Mouse (Mus musculus): Measurements from ENCODE around the gene Pqlc2. TPM values are rescaled to one million over a fixed set of nuclear protein-coding genes. Genes with fewer than 3 reads are reported as not detected.

The Pqlc2 gene
- 14.1 and 14.4 TPM in 2 replicates for polyA plus RNA-seq (2015; fragmentation: Nextera tagmentation; extraction: Ambion mirVana)

- Histone ChIP-seq H3K27me3 (ENCODE audit: control insufficient read depth, insufficient read depth, low read depth, low read length) (no peaks in the 10 kb centered on the region), H3K36me3 (ENCODE audit: control insufficient read depth, insufficient read depth) (no peaks in the 10 kb centered on the region), H3K9ac (ENCODE audit: low read depth, low read length) (peak within 1 kb of the TSS; percentile 93), H3K9me3 (replicated peaks; ENCODE audit: control insufficient read depth, low read length) (no peaks in the 10 kb centered on the region), H3K4me2 (ENCODE audit: low read depth, low read length) (peak within 1 kb of the TSS; percentile 98), H3K4me3 (ENCODE audit: low read depth, low read length) (peak within 1 kb of the TSS; percentile 90), H3K4me1 (ENCODE audit: control insufficient read depth, low read depth, low read length) (peaks cover 24% of the 10 kb centered on the region), H3K27ac (ENCODE audit: low read length) (peak within 1 kb of the TSS; percentile 68)
- ATAC-seq (ENCODE audit: low read depth): peak; percentile 85
- under 1% methylated on average over 63 of the region's 63 CpGs for WGBS (ENCODE audit: insufficient replicate concordance)
Measured at GRCm38 (mm10) chr4:139310171-139310898, at the start of gene Pqlc2, which contains the start of gene Akr7a5. Pqlc2 (minus strand) TSS chr4:139310708. Akr7a5 (plus strand) TSS chr4:139310744.

GRCm38 (mm10) chr4:139357211-139357610 is 46.7 kb upstream of the Pqlc2 start:
- no peak overlapping the region for H3K9ac ChIP-seq (ENCODE audit: low read depth, low read length)
- no peaks in the 10 kb centered on the region for H3K9me3 ChIP-seq (replicated peaks; ENCODE audit: control insufficient read depth, low read length)
- H3K4me2 ChIP-seq (ENCODE audit: low read depth, low read length): no peak overlapping the region
- no peak overlapping the region for H3K4me3 ChIP-seq (ENCODE audit: low read depth, low read length)
- no peak overlapping the region for H3K27ac ChIP-seq (ENCODE audit: low read length)
- ATAC-seq (ENCODE audit: low read depth): no peak
- peaks cover 36% of the 10 kb centered on the region for H3K36me3 ChIP-seq (ENCODE audit: control insufficient read depth, insufficient read depth)
- H3K4me1 ChIP-seq (ENCODE audit: control insufficient read depth, low read depth, low read length): peaks cover 40% of the 10 kb centered on the region
- no peaks in the 10 kb centered on the region for H3K27me3 ChIP-seq (ENCODE audit: control insufficient read depth, insufficient read depth, low read depth, low read length)
- WGBS (ENCODE audit: insufficient replicate concordance): 78% methylated on average over 3 of the region's 3 CpGs

GRCm38 (mm10) chr4:139352832-139353231 is 42.3 kb upstream of the Pqlc2 start:
- Histone ChIP-seq H3K27me3 (ENCODE audit: control insufficient read depth, insufficient read depth, low read depth, low read length) (no peaks in the 10 kb centered on the region), H3K9me3 (replicated peaks; ENCODE audit: control insufficient read depth, low read length) (no peaks in the 10 kb centered on the region), H3K4me3 (ENCODE audit: low read depth, low read length) (peak overlapping the region; percentile 93), H3K9ac (ENCODE audit: low read depth, low read length) (peak overlapping the region; percentile 91), H3K27ac (ENCODE audit: low read length) (peak overlapping the region; percentile 97), H3K4me1 (ENCODE audit: control insufficient read depth, low read depth, low read length) (peaks cover 30% of the 10 kb centered on the region), H3K36me3 (ENCODE audit: control insufficient read depth, insufficient read depth) (peaks cover 31% of the 10 kb centered on the region), H3K4me2 (ENCODE audit: low read depth, low read length) (peak overlapping the region; percentile 99)
- under 1% methylated on average over 7 of the region's 7 CpGs for WGBS (ENCODE audit: insufficient replicate concordance)
- ATAC-seq (ENCODE audit: low read depth): peak; percentile 36

DNA sequence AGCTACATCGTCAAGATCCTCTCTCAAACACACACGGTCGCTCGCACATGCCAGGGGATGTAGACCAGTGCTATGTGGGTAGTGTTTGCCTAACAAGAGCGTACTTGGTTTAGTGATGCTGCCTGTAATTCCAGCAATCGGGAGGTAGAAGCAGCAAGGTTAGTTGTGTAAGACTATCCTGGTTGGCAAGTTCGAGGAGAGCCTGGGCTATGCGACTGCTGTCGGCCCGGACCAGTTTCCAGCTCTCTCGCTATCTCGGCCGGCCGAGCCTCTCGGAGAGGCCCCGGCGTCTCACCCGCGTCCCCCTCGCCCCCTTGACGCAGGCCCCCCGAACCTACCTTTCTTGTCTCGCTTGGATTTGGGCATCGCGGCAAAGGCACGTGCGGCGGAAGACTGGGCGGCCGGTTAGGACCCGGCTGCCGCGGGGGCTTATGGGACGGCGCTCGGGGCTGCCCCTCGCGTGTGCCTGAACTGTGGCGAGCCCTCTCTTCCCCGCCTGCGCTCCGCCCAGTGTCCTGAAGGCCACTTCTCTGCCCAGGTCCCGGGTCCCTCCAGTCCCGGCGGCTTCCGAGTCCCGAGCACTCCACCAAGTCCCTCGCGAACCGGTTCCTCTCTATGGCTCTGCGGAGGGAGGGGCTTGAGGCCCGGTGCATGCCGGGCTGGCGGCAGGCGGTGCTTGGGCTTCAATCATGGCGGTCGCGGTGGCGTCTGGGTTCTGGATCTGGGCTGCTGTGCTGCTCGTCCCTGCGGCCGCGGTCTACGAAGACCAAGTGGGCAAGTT is 41.6 kb upstream of the Pqlc2 start, which contains the start of the genes Mrto4, Emc1 and Ubr4:
Gene Mrto4 (minus strand): TSS at position 646 of the 781 bp plus-strand sequence.
Gene Emc1 (plus strand): TSS at position 657 of the 781 bp plus-strand sequence.
Gene Ubr4 (plus strand): TSS at position 679 of the 781 bp plus-strand sequence.
- Histone ChIP-seq H3K9ac (ENCODE audit: low read depth, low read length) (peak within 1 kb of the TSS; percentile 91), H3K4me2 (ENCODE audit: low read depth, low read length) (peak within 1 kb of the TSS; percentile 99), H3K27ac (ENCODE audit: low read length) (peak within 1 kb of the TSS; percentile 97), H3K4me3 (ENCODE audit: low read depth, low read length) (peak within 1 kb of the TSS; percentile 93), H3K36me3 (ENCODE audit: control insufficient read depth, insufficient read depth) (peaks cover 29% of the 10 kb centered on the region), H3K27me3 (ENCODE audit: control insufficient read depth, insufficient read depth, low read depth, low read length) (no peaks in the 10 kb centered on the region), H3K4me1 (ENCODE audit: control insufficient read depth, low read depth, low read length) (peaks cover 30% of the 10 kb centered on the region), H3K9me3 (replicated peaks; ENCODE audit: control insufficient read depth, low read length) (no peaks in the 10 kb centered on the region)
- under 1% methylated on average over 58 of the region's 64 CpGs for WGBS (ENCODE audit: insufficient replicate concordance)
- peak; percentile 94 for ATAC-seq (ENCODE audit: low read depth)

DNA sequence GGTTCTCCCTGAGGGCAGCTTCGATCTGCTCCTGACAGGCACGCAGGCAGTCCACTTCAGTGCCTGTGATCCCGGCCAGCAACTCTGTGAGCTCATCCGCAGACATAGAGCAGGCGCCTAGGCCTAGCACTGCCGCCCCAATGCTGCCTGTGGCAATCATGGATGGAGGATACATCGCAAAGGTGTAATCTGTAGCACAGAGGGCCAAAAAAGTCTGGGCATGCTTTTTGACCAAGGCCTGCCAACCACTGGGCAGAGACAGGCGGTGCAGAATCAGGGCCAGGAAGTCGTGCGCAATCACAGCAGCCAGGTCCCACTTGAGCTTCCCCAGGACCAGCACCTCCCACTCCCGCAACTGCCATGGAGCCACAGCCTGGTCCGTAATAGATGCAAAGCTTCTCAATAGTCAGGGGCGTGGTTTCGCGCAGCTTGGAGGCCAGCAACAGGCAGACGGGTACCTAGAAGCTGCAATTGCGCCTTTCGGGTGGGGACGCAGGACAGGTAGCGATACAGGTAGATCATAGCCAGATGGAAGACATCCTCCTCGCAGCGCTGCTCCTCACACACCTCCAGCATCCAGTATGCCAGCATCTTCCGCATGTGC is 35.0 kb upstream of the Pqlc2 start:
- no peaks in the 10 kb centered on the region for H3K27me3 ChIP-seq (ENCODE audit: control insufficient read depth, insufficient read depth, low read depth, low read length)
- ATAC-seq (ENCODE audit: low read depth): no peak
- peaks cover 25% of the 10 kb centered on the region for H3K36me3 ChIP-seq (ENCODE audit: control insufficient read depth, insufficient read depth)
- no peak overlapping the region for H3K4me3 ChIP-seq (ENCODE audit: low read depth, low read length)
- H3K4me1 ChIP-seq (ENCODE audit: control insufficient read depth, low read depth, low read length): peaks cover 7% of the 10 kb centered on the region
- H3K9me3 ChIP-seq (replicated peaks; ENCODE audit: control insufficient read depth, low read length): no peaks in the 10 kb centered on the region
- no peak overlapping the region for H3K27ac ChIP-seq (ENCODE audit: low read length)
- WGBS (ENCODE audit: insufficient replicate concordance): 77% methylated on average over 23 of the region's 23 CpGs
- H3K4me2 ChIP-seq (ENCODE audit: low read depth, low read length): no peak overlapping the region
- no peak overlapping the region for H3K9ac ChIP-seq (ENCODE audit: low read depth, low read length)

GRCm38 (mm10) chr4:139343718-139344117 is 33.2 kb upstream of the Pqlc2 start:
- Histone ChIP-seq H3K36me3 (ENCODE audit: control insufficient read depth, insufficient read depth) (peaks cover 17% of the 10 kb centered on the region), H3K27me3 (ENCODE audit: control insufficient read depth, insufficient read depth, low read depth, low read length) (no peaks in the 10 kb centered on the region), H3K4me1 (ENCODE audit: control insufficient read depth, low read depth, low read length) (peaks cover 4% of the 10 kb centered on the region), H3K4me2 (ENCODE audit: low read depth, low read length) (no peak overlapping the region), H3K27ac (ENCODE audit: low read length) (peak overlapping the region; percentile 53), H3K4me3 (ENCODE audit: low read depth, low read length) (no peak overlapping the region), H3K9me3 (replicated peaks; ENCODE audit: control insufficient read depth, low read length) (no peaks in the 10 kb centered on the region), H3K9ac (ENCODE audit: low read depth, low read length) (no peak overlapping the region)
- ATAC-seq (ENCODE audit: low read depth): peak; percentile 47
- 60% methylated on average over 5 of the region's 5 CpGs for WGBS (ENCODE audit: insufficient replicate concordance)

DNA sequence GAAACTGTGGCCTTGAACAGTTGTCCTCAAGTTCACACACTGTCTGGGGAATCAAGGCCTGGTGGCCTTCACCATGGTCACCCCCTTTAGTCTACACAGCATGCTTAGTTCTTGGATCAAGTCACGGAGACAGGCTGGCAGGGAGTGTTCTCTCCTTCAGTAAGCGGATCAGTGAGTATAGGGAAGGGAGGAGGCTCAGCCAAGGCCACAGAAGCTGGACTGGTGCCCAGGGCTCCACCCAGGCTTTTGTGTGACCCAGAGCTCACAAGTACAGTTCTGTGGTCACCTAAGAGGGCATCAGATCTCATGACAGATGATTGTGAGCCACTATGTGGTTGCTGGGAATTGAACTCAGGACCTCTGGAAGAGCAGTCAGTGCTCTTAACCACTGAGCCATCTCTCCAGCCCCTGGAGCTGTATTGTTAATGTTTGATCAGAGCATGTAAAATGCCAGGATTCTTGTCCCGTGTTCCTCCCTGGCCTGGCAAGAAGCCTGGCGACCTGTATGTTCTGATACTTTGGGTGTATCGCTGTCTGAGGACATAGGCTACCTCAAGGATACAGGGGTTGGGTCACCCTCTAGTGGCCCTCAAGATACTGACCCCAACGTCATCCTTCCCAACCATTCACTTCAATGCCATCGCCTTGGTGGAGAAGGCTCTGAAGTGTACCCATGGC is 31.2 kb upstream of the Pqlc2 start:
- Histone ChIP-seq H3K27ac (ENCODE audit: low read length) (no peak overlapping the region), H3K4me3 (ENCODE audit: low read depth, low read length) (no peak overlapping the region), H3K4me1 (ENCODE audit: control insufficient read depth, low read depth, low read length) (peaks cover 15% of the 10 kb centered on the region), H3K9me3 (replicated peaks; ENCODE audit: control insufficient read depth, low read length) (no peaks in the 10 kb centered on the region), H3K36me3 (ENCODE audit: control insufficient read depth, insufficient read depth) (peaks cover 3% of the 10 kb centered on the region), H3K27me3 (ENCODE audit: control insufficient read depth, insufficient read depth, low read depth, low read length) (no peaks in the 10 kb centered on the region), H3K4me2 (ENCODE audit: low read depth, low read length) (no peak overlapping the region), H3K9ac (ENCODE audit: low read depth, low read length) (peak overlapping the region; percentile 20; the same call in 1 of the 2 replicates)
- 67% methylated on average over 7 of the region's 7 CpGs for WGBS (ENCODE audit: insufficient replicate concordance)
- ATAC-seq (ENCODE audit: low read depth): no peak

DNA sequence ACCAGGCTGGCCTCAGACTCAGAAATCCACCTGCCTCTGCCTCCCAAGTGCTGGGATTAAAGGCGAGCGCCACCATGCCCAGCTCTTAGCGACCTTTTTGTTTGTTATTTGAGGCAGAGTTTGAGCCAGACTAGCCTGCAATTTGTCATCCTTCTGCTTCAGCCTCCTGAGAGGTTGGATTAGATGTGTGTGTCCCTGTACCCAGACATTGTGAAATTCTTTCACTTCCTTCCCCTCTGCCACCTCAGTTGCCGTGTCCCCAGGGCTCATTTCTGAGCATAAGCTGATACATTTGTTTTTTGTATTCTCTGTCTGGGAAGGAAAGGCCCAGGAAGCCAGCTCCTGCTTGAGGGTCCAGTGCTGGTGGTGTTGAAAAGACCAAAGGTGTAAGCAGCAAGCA is 30.3 kb upstream of the Pqlc2 start:
- no peaks in the 10 kb centered on the region for H3K9me3 ChIP-seq (replicated peaks; ENCODE audit: control insufficient read depth, low read length)
- no peak overlapping the region for H3K27ac ChIP-seq (ENCODE audit: low read length)
- no peak overlapping the region for H3K4me2 ChIP-seq (ENCODE audit: low read depth, low read length)
- no peaks in the 10 kb centered on the region for H3K27me3 ChIP-seq (ENCODE audit: control insufficient read depth, insufficient read depth, low read depth, low read length)
- ATAC-seq (ENCODE audit: low read depth): no peak
- no peak overlapping the region for H3K9ac ChIP-seq (ENCODE audit: low read depth, low read length)
- H3K4me3 ChIP-seq (ENCODE audit: low read depth, low read length): no peak overlapping the region
- WGBS (ENCODE audit: insufficient replicate concordance): 53% methylated on average over 4 of the region's 4 CpGs
- no peaks in the 10 kb centered on the region; the same call in 1 of the 2 replicates for H3K36me3 ChIP-seq (ENCODE audit: control insufficient read depth, insufficient read depth)
- H3K4me1 ChIP-seq (ENCODE audit: control insufficient read depth, low read depth, low read length): peaks cover 21% of the 10 kb centered on the region

All from liver, embryonic 16.5 days (tissue).